In genomic region chr9:72780694-72781093, GRCm38 (mm10) we compare ENCODE assay signal across 19 mouse cellular contexts. TPM values are rescaled to one million over a fixed set of nuclear protein-coding genes. Genes with fewer than 3 reads are reported as not detected.
DNase-seq lines count a peak whose midpoint lies in the region; ATAC-seq and TF ChIP-seq lines count a peak whose summit lies in the region.
"Had no signal": no experiment of that assay in that cellular context is flagged by ENCODE, and none has a peak within 500 bp of the region (broad histone marks: within the 10 kb centered on the region; RNA-seq: fewer than 3 reads in every experiment).

No protein-coding gene starts in this region.

- no peaks in the 10 kb centered on the region for H3K9me3 ChIP-seq in heart, embryonic 13.5 days
- no peaks in the 10 kb centered on the region for H3K9me3 ChIP-seq in intestine, embryonic 14.5 days (ENCODE audit: control insufficient read depth, low read length)
- no peaks in the 10 kb centered on the region for H3K9me3 ChIP-seq in intestine, postnatal 0 days (ENCODE audit: control insufficient read depth)
- no peaks in the 10 kb centered on the region for H3K9me3 ChIP-seq in E14TG2a.4 (ENCODE audit: low read length)
- no peaks in the 10 kb centered on the region for H3K9me3 ChIP-seq in embryonic facial prominence, embryonic 10.5 days
- H3K9me3 ChIP-seq: forebrain, embryonic 13.5 days; limb, embryonic 10.5 days; liver, embryonic 13.5 days; lung, embryonic 15.5 days; midbrain, embryonic 12.5 days had no signal

- DNase-seq in heart, adult 9 months (ENCODE audit: low spot score in 2 of 2), result no peak
- no peak for DNase-seq in intestine, embryonic 14.5 days (ENCODE audit: low spot score)
- DNase-seq in embryonic facial prominence, embryonic 10.5 days (ENCODE audit: low spot score), result no peak
- DNase-seq in thymus, adult 18-20 months, result no peak
- DNase-seq: adrenal gland, postnatal 36 days; B cell, adult 2 months; cerebellum, adult 8-10 months; gastrocnemius, postnatal 25 days; kidney, adult 9 months; liver, embryonic 13.5 days had no signal

- peak overlapping the region; percentile 60 for H3K4me2 ChIP-seq in heart, embryonic 13.5 days
- H3K4me2 ChIP-seq in intestine, embryonic 14.5 days (ENCODE audit: low read length), result peak overlapping the region; percentile 28
- H3K4me2 ChIP-seq in intestine, postnatal 0 days (replicated peaks; ENCODE audit: low read depth), result no peak overlapping the region
- H3K4me2 ChIP-seq: forebrain, embryonic 13.5 days; liver, embryonic 13.5 days; lung, embryonic 15.5 days; midbrain, embryonic 12.5 days had no signal

- peak overlapping the region; percentile 56; the same call in 1 of the 2 replicates for H3K9ac ChIP-seq in heart, embryonic 13.5 days
- no peak overlapping the region for H3K9ac ChIP-seq in intestine, embryonic 14.5 days (ENCODE audit: low read length)
- no peak overlapping the region for H3K9ac ChIP-seq in intestine, postnatal 0 days (ENCODE audit: low read depth, low read length)
- H3K9ac ChIP-seq: forebrain, embryonic 13.5 days; liver, embryonic 13.5 days; lung, embryonic 15.5 days; midbrain, embryonic 12.5 days had no signal

- ATAC-seq in heart, embryonic 13.5 days (ENCODE audit: extremely low read depth, insufficient number of reproducible peaks, low FRiP score, low TSS enrichment), result no peak
- ATAC-seq in intestine, embryonic 14.5 days (replicated peaks; ENCODE audit: low FRiP score, low TSS enrichment, low read depth), result no peak
- ATAC-seq in intestine, postnatal 0 days, result no peak
- ATAC-seq: forebrain, embryonic 13.5 days had no signal

- H3K4me3 ChIP-seq in heart, embryonic 13.5 days, result peak overlapping the region; percentile 28; the same call in 1 of the 2 replicates
- no peak overlapping the region for H3K4me3 ChIP-seq in intestine, embryonic 14.5 days (ENCODE audit: low read depth, low read length)
- H3K4me3 ChIP-seq in intestine, postnatal 0 days (ENCODE audit: low read depth, low read length), result no peak overlapping the region
- peak overlapping the region; percentile 63 for H3K4me3 ChIP-seq in E14TG2a.4 (replicated peaks; ENCODE audit: low read length)
- H3K4me3 ChIP-seq in embryonic facial prominence, embryonic 10.5 days, result no peak overlapping the region
- H3K4me3 ChIP-seq: forebrain, embryonic 13.5 days; left cerebral cortex, adult 2 months; limb, embryonic 10.5 days; liver, embryonic 13.5 days; lung, embryonic 15.5 days; midbrain, embryonic 12.5 days had no signal

- H3K4me1 ChIP-seq in heart, embryonic 13.5 days, result peaks cover 38% of the 10 kb centered on the region
- peaks cover 32% of the 10 kb centered on the region for H3K4me1 ChIP-seq in intestine, embryonic 14.5 days (replicated peaks; ENCODE audit: control insufficient read depth, insufficient read depth, low read length)
- no peaks in the 10 kb centered on the region for H3K4me1 ChIP-seq in intestine, postnatal 0 days (replicated peaks; ENCODE audit: control insufficient read depth, insufficient read depth, low read length)
- peaks cover 59% of the 10 kb centered on the region for H3K4me1 ChIP-seq in E14TG2a.4 (replicated peaks; ENCODE audit: low read depth, low read length)
- H3K4me1 ChIP-seq in embryonic facial prominence, embryonic 10.5 days, result peaks cover 39% of the 10 kb centered on the region
- H3K4me1 ChIP-seq: forebrain, embryonic 13.5 days had no signal

- H3K27me3 ChIP-seq in heart, embryonic 13.5 days (replicated peaks), result no peaks in the 10 kb centered on the region
- H3K27me3 ChIP-seq in intestine, embryonic 14.5 days (replicated peaks; ENCODE audit: control insufficient read depth, insufficient read depth, low read length), result no peaks in the 10 kb centered on the region
- no peaks in the 10 kb centered on the region for H3K27me3 ChIP-seq in intestine, postnatal 0 days (replicated peaks; ENCODE audit: control insufficient read depth, insufficient read depth, low read length)
- no peaks in the 10 kb centered on the region for H3K27me3 ChIP-seq in E14TG2a.4 (ENCODE audit: insufficient read depth, low read length)
- no peaks in the 10 kb centered on the region; the same call in 1 of the 2 replicates for H3K27me3 ChIP-seq in embryonic facial prominence, embryonic 10.5 days (replicated peaks; ENCODE audit: low read depth, poor library complexity, severe bottlenecking)
- H3K27me3 ChIP-seq: forebrain, embryonic 13.5 days; liver, embryonic 13.5 days; lung, embryonic 15.5 days had no signal

- H3K36me3 ChIP-seq in heart, embryonic 13.5 days, result no peaks in the 10 kb centered on the region
- H3K36me3 ChIP-seq in intestine, embryonic 14.5 days (ENCODE audit: control insufficient read depth, insufficient read depth, low read length), result no peaks in the 10 kb centered on the region
- no peaks in the 10 kb centered on the region for H3K36me3 ChIP-seq in intestine, postnatal 0 days (ENCODE audit: control insufficient read depth, insufficient read depth)
- no peaks in the 10 kb centered on the region for H3K36me3 ChIP-seq in E14TG2a.4 (ENCODE audit: insufficient read depth, low read length)
- H3K36me3 ChIP-seq in embryonic facial prominence, embryonic 10.5 days (replicated peaks), result no peaks in the 10 kb centered on the region
- H3K36me3 ChIP-seq: limb, embryonic 10.5 days; liver, embryonic 13.5 days; lung, embryonic 15.5 days; midbrain, embryonic 12.5 days had no signal

- WGBS in heart, embryonic 13.5 days, result 6% methylated on average over 5 of the region's 5 CpGs
- 14% methylated on average over 5 of the region's 5 CpGs for WGBS in intestine, embryonic 14.5 days
- 35% methylated on average over 5 of the region's 5 CpGs for WGBS in intestine, postnatal 0 days
- 45% methylated on average over 5 of the region's 5 CpGs for WGBS in embryonic facial prominence, embryonic 10.5 days

- TF ChIP-seq CTCF in intestine, postnatal 0 days (IDR thresholded peaks at IDR 0.05; ENCODE audit: low read depth), result no peak
- no peak for TF ChIP-seq CTCF in E14TG2a.4 (conservative IDR thresholded peaks at IDR 0.05; ENCODE audit: low read length)

- peak overlapping the region; percentile 79 for H3K27ac ChIP-seq in heart, embryonic 13.5 days (replicated peaks)
- peak overlapping the region; percentile 82 for H3K27ac ChIP-seq in intestine, embryonic 14.5 days (ENCODE audit: low read depth)
- no peak overlapping the region for H3K27ac ChIP-seq in intestine, postnatal 0 days (ENCODE audit: low read depth, low read length)
- peak overlapping the region; percentile 21; the same call in 1 of the 2 replicates for H3K27ac ChIP-seq in embryonic facial prominence, embryonic 10.5 days (replicated peaks)
- H3K27ac ChIP-seq: forebrain, embryonic 13.5 days; left cerebral cortex, adult 2 months; limb, embryonic 10.5 days; liver, embryonic 13.5 days; lung, embryonic 15.5 days; macrophage; midbrain, embryonic 12.5 days had no signal

RNA-seq across cellular contexts. Expression of gene Prtg, which starts 26.0 kb away (rescaled TPM):
- polyA plus RNA-seq in heart, embryonic 13.5 days (2015; fragmentation: Nextera tagmentation; extraction: Ambion mirVana), result 0.87 and 0.92 TPM in 2 replicates
- 0.84 and 1.1 TPM in 2 replicates for polyA plus RNA-seq in intestine, embryonic 14.5 days (2014; fragmentation: Nextera tagmentation; extraction: Ambion mirVana)
- polyA plus RNA-seq in intestine, postnatal 0 days (2015; fragmentation: Nextera tagmentation; extraction: Ambion mirVana), result 0.17 and 0.21 TPM in 2 replicates
- polyA plus RNA-seq in embryonic facial prominence, embryonic 10.5 days (2016; fragmentation: Nextera tagmentation; extraction: Ambion mirVana), result 9.5 and 15.1 TPM in 2 replicates
- polyA plus RNA-seq: macrophage had no signal

Comparison
In these comparisons a context has a peak if more than half of its experiments do, and no peak if none do; other contexts are left out.
1. H3K4me3 ChIP-seq: peak in heart, embryonic 13.5 days (single experiment) and E14TG2a.4 (single experiment); none in intestine, embryonic 14.5 days (single experiment), intestine, postnatal 0 days (single experiment) and embryonic facial prominence, embryonic 10.5 days (single experiment).